Mouse (Mus musculus): Measurements from ENCODE around the gene Spata2l. TPM values are rescaled to one million over a fixed set of nuclear protein-coding genes. Genes with fewer than 3 reads are reported as not detected.

The Spata2l gene
- polyA plus RNA-seq, 1 experiment from 2014 or later, result 6.1 TPM

DNA sequence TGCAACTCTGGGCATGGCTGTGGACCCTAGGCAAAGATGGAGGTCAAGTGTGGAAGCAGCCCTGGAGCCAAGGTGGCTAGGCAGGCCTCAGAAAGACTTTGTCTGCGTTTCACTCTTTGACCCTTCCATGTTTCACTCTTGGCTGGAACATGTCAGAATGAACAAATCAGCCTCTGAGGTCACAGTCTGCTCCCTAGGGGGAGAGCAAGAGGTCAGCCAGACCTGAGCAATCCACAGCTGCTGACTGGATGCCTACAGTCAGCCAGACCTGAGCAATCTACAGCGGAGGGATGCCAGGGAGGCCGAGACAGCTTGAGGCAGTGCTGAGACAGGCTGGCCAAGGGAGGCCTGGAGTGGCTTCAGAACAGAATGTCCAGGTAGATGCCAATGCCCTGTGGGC is 54.6 kb downstream of the Spata2l start:
- Histone ChIP-seq H3K36me3 (ENCODE audit: insufficient read depth, low read length) (no peaks in the 10 kb centered on the region), H3K9me3 (replicated peaks; ENCODE audit: low read length) (no peaks in the 10 kb centered on the region), H3K4me2 (ENCODE audit: low read length) (no peak overlapping the region), H3K4me1 (replicated peaks; ENCODE audit: insufficient read depth, low read length) (peaks cover 8% of the 10 kb centered on the region), H3K9ac (ENCODE audit: low read depth, low read length) (no peak overlapping the region), H3K4me3 (replicated peaks; ENCODE audit: low read depth, low read length) (no peak overlapping the region), H3K27ac (no peak overlapping the region), H3K27me3 (ENCODE audit: insufficient read depth, low read length) (no peaks in the 10 kb centered on the region)
- 48% methylated on average over 3 of the region's 3 CpGs for WGBS
- no peak for DNase-seq (ENCODE audit: low spot score)
- no peak; the same call in 1 of the 2 replicates for ATAC-seq (replicated peaks; ENCODE audit: low FRiP score, low read depth)
- no peak for TF ChIP-seq CTCF (IDR thresholded peaks at IDR 0.05; ENCODE audit: low read depth)

Other genes with a start within 250 kb of the Spata2l start
- 44.2 and 57.9 TPM in 2 replicates for gene Ankrd11, start 194.0 kb downstream of the Spata2l start, polyA plus RNA-seq (2015; fragmentation: Nextera tagmentation; extraction: Ambion mirVana)
- gene Spg7, start 173.3 kb downstream of the Spata2l start, polyA plus RNA-seq (2015; fragmentation: Nextera tagmentation; extraction: Ambion mirVana), result 49.6 and 54.0 TPM in 2 replicates
- 1,763 and 1,932 TPM in 2 replicates for gene Rpl13, start 133.9 kb downstream of the Spata2l start, polyA plus RNA-seq (2015; fragmentation: Nextera tagmentation; extraction: Ambion mirVana)
- gene Cpne7, start 118.9 kb downstream of the Spata2l start, polyA plus RNA-seq (2015; fragmentation: Nextera tagmentation; extraction: Ambion mirVana), result 2.3 and 3.3 TPM in 2 replicates
- 12.0 and 13.9 TPM in 2 replicates for gene Sult5a1, start 77.9 kb downstream of the Spata2l start, polyA plus RNA-seq (2015; fragmentation: Nextera tagmentation; extraction: Ambion mirVana)
- 29.4 and 33.9 TPM in 2 replicates for gene Dpep1, start 50.0 kb downstream of the Spata2l start, polyA plus RNA-seq (2015; fragmentation: Nextera tagmentation; extraction: Ambion mirVana)
- 126 and 138 TPM in 2 replicates for gene Chmp1a, start 23.5 kb downstream of the Spata2l start, polyA plus RNA-seq (2015; fragmentation: Nextera tagmentation; extraction: Ambion mirVana)
- gene Spata33, start 23.4 kb downstream of the Spata2l start, polyA plus RNA-seq (2015; fragmentation: Nextera tagmentation; extraction: Ambion mirVana), result 7.1 and 8.2 TPM in 2 replicates
- 28.7 and 29.2 TPM in 2 replicates for gene Cdk10, start 11.4 kb downstream of the Spata2l start, polyA plus RNA-seq (2015; fragmentation: Nextera tagmentation; extraction: Ambion mirVana)
- 13.1 and 15.0 TPM in 2 replicates for gene Zfp276, start 18.0 kb upstream of the Spata2l start, polyA plus RNA-seq (2015; fragmentation: Nextera tagmentation; extraction: Ambion mirVana)
- 16.5 and 17.3 TPM in 2 replicates for gene Vps9d1, start 18.1 kb upstream of the Spata2l start, polyA plus RNA-seq (2015; fragmentation: Nextera tagmentation; extraction: Ambion mirVana)
- 18.7 and 21.5 TPM in 2 replicates for gene Fanca, start 82.3 kb upstream of the Spata2l start, polyA plus RNA-seq (2015; fragmentation: Nextera tagmentation; extraction: Ambion mirVana)
- gene Spire2, start 96.5 kb upstream of the Spata2l start, polyA plus RNA-seq (2015; fragmentation: Nextera tagmentation; extraction: Ambion mirVana), result 5.7 and 5.8 TPM in 2 replicates
- 168 and 170 TPM in 2 replicates for gene Tcf25, start 137.5 kb upstream of the Spata2l start, polyA plus RNA-seq (2015; fragmentation: Nextera tagmentation; extraction: Ambion mirVana)
- gene Mc1r, start 170.9 kb upstream of the Spata2l start, polyA plus RNA-seq (2015; fragmentation: Nextera tagmentation; extraction: Ambion mirVana), result not detected in 2 replicates
- gene Tubb3, start 175.2 kb upstream of the Spata2l start, polyA plus RNA-seq (2015; fragmentation: Nextera tagmentation; extraction: Ambion mirVana), result 0.23 and 0.75 TPM in 2 replicates
- 33.4 and 36.6 TPM in 2 replicates for gene Def8, start 187.3 kb upstream of the Spata2l start, polyA plus RNA-seq (2015; fragmentation: Nextera tagmentation; extraction: Ambion mirVana)
- gene Afg3l1, start 241.7 kb upstream of the Spata2l start, polyA plus RNA-seq (2015; fragmentation: Nextera tagmentation; extraction: Ambion mirVana), result 40.3 and 48.0 TPM in 2 replicates

All from kidney, postnatal 0 days (tissue).